Mouse (Mus musculus) limb, embryonic 11.5 days (tissue): ENCODE measurements around the gene Aph1a. TPM values are rescaled to one million over a fixed set of nuclear protein-coding genes. Genes with fewer than 3 reads are reported as not detected.
"Not testable (repeated sequence)": the region's sequence is repeated elsewhere in the genome, so short reads cannot be mapped to it uniquely, and the experiment has no call there.

Experiments
- ATAC-seq: fragments of 200-750 bp; cut with Nextera tagmentation; 2 replicates; pipeline ENCODE4 v1.8.0; 2017; ENCODE audit warnings: low read depth; ENCODE audit not compliant: insufficient number of reproducible peaks, low FRiP score, low TSS enrichment
- DNase-seq: peaks from one replicate; pipeline ENCODE4 v3.0.0-alpha.2; 2015; ENCODE audit warnings: low spot score
- H3K27ac ChIP-seq: fragments of 300-500 bp; sonication (generic); replicated peaks from 2 replicates; pipeline ENCODE4 v1.5.1; 2014; ENCODE audit warnings: low read depth, mild to moderate bottlenecking, low read length
- H3K27me3 ChIP-seq: fragments of 300-500 bp; sonication (generic); 2 replicates; pipeline ENCODE4 v1.6.1; 2014; ENCODE audit warnings: mild to moderate bottlenecking, low read length, mixed read lengths; ENCODE audit not compliant: control insufficient read depth, insufficient read depth
- H3K36me3 ChIP-seq: fragments of 300-500 bp; sonication (generic); 2 replicates; pipeline ENCODE4 v1.6.1; 2014; ENCODE audit warnings: mild to moderate bottlenecking, low read length, moderate library complexity, mixed read lengths; ENCODE audit not compliant: control insufficient read depth, insufficient read depth
- H3K4me1 ChIP-seq: fragments of 300-500 bp; sonication (generic); 2 replicates; pipeline ENCODE4 v1.6.1; 2014; ENCODE audit warnings: low read length, mixed read lengths; ENCODE audit not compliant: control insufficient read depth, insufficient read depth
- H3K4me2 ChIP-seq: fragments of 300-500 bp; sonication (generic); 2 replicates; pipeline ENCODE4 v1.6.1; 2014; ENCODE audit warnings: low read depth, mild to moderate bottlenecking, moderate library complexity; ENCODE audit not compliant: severe bottlenecking
- H3K4me3 ChIP-seq: fragments of 300-500 bp; sonication (generic); 2 replicates; pipeline ENCODE4 v1.5.1; 2014; ENCODE audit warnings: low read depth, low read length
- H3K9ac ChIP-seq: fragments of 300-500 bp; sonication (generic); 2 replicates; pipeline ENCODE4 v1.6.1; 2014; ENCODE audit warnings: mild to moderate bottlenecking, low read length
- H3K9me3 ChIP-seq: fragments of 300-500 bp; sonication (generic); 2 replicates; pipeline ENCODE4 v1.6.1; 2016; ENCODE audit warnings: low read length; ENCODE audit not compliant: control insufficient read depth
- WGBS: fragments of 180-500 bp; shearing (Covaris S2); extraction: QIAGEN DNeasy Blood & Tissue Kit; methylation state at CpG from one replicate; pipeline ENCODE4 v1.1.7; 2014; 5-methylcytosine and 5-hydroxymethylcytosine counted together
- polyA plus RNA-seq: library from polyadenylated mRNA; unstranded; fragments of >200 nt; fragmentation: Nextera tagmentation; extraction: Ambion mirVana; gene quantifications from 2 replicates; pipeline ENCODE4 v1.2.1, GENCODE M21; 2014

The Aph1a gene
- polyA plus RNA-seq, 1 experiment from 2014 or later = 26.1 TPM

DNA sequence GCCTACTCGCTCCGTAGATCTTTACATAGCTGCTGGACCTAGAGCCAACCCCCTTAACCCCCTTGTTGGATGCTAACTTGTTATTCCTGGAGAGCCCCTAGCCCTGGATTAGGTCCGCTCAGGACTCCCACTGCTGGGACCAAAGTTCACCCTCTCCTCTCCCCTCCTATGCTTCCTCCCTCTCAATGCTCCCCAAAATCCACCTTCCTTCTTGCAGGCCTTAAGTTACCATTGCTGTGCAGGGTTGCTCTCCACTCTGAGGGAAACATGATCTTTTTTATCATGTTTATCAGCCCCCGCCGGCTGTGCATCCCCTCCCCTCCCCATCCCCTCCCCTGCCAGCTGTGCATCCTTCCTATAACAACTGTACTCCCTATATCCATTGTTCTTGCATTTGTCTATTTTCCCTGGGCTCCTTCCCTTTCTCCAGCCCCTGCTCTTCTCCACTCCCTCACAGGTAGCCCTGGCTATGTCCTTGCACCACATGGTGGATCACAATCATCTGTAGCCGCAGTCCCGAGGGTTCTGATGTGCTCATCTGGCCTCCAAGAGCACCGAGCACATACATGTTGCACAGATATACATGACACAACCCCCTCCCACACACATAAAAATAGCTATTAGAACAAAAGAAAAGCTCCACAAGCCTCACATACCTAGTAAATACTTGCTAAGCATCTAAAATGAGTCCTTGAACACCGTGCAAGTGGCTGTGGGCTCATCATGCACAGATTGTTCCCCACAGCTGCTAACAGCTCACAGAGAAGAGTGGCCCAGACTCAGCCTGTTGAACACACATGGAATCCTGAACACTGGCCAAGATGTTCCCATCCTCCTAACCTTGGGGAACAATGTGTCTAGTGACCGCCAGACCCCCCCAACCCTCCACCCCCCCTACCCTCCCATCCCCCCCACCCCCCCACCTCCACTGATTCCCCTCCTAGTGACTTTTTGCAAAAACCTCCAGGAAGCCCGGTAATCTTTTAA lies 1.4 kb upstream of the Aph1a start:
- Histone ChIP-seq H3K9me3 (no peaks in the 10 kb centered on the region), H3K27me3 (no peaks in the 10 kb centered on the region), H3K4me2 (peak overlapping the region; percentile 29; the same call in 1 of the 2 replicates), H3K27ac (0 out of 2 replicates have a peak overlapping the region, but pooled peaks have one; percentile 4), H3K4me1 (peaks cover 15% of the 10 kb centered on the region; the same call in 1 of the 2 replicates), H3K4me3 (no peak overlapping the region), H3K9ac (peak overlapping the region; percentile 35; the same call in 1 of the 2 replicates), H3K36me3 (no peaks in the 10 kb centered on the region)
- 35% methylated on average over 11 of the region's 11 CpGs for WGBS
- no peak for ATAC-seq
- no peak for DNase-seq

- Histone ChIP-seq H3K4me2 (peak overlapping the region; percentile 42), H3K4me3 (peak overlapping the region; percentile 65)
- no peak for DNase-seq
These were observed 643 bp upstream of the Aph1a start for GRCm38 (mm10) chr3:95893126-95893525.

DNA sequence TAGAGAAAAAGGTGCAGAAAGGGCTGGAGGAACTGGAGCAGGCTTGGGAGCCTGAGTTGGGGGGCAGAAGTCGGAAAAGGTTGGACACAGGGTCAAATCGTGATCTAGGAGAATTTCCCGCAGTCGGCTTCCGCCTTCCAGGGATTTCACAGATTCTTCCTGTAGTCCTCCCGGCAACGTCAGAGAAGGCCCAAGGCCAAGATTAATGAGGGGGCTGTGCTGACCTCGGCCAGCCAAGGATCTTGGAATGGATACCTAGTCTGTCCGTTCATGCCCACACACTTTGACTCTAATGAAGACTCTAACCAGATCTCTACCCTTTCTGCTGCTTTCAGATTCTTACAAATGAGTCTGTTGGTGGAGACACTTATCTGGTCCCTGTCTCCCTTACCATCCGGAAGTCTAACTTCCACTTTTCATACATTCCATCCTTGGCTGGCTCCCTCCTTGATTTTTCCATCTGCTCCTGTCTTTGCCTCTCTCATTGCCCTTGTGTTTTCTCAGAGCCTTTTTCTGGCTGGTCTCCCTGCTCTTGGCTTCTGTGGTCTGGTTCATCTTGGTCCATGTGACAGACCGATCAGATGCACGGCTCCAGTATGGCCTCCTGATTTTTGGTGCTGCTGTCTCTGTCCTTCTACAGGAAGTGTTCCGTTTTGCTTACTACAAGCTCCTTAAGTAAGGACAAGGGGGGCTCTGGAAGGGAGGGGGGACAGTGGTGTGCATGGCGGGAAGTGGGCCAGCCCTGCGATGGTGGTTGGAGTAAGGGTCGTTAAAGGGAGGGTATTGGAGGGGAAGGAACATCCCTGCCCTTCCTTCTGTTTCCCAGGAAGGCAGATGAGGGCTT lies 770 bp downstream of the Aph1a start:
- Histone ChIP-seq H3K36me3 (0 out of 2 replicates have a peak, but pooled peaks cover 2% of the 10 kb centered on the region), H3K27ac (no peak overlapping the region), H3K9ac (peak overlapping the region; percentile 72), H3K4me3 (peak overlapping the region; percentile 65), H3K4me2 (peak overlapping the region; percentile 83), H3K9me3 (no peaks in the 10 kb centered on the region), H3K4me1 (peaks cover 15% of the 10 kb centered on the region; the same call in 1 of the 2 replicates), H3K27me3 (no peaks in the 10 kb centered on the region)
- 11% methylated on average over 16 of the region's 16 CpGs for WGBS
- ATAC-seq (0 out of 2 replicates have a peak, but pooled peaks have one; percentile 0), DNase-seq (no peak)

More at GRCm38 (mm10) chr3:95893126-95893525, 643 bp upstream of the Aph1a start:
- H3K9ac ChIP-seq = no peak overlapping the region; the same call in 1 of the 2 replicates
- ATAC-seq = no peak
- no peaks in the 10 kb centered on the region for H3K9me3 ChIP-seq
- H3K4me1 ChIP-seq = peaks cover 15% of the 10 kb centered on the region; the same call in 1 of the 2 replicates
- H3K36me3 ChIP-seq = 0 out of 2 replicates have a peak, but pooled peaks cover 2% of the 10 kb centered on the region
- H3K27ac ChIP-seq = 0 out of 2 replicates have a peak overlapping the region, but pooled peaks have one; percentile 16
- no peaks in the 10 kb centered on the region for H3K27me3 ChIP-seq
- 11% methylated on average over 7 of the region's 7 CpGs for WGBS

GRCm38 (mm10) chr3:95895501-95895900 lies 1.7 kb downstream of the Aph1a start:
- not testable (repeated sequence) for H3K9ac ChIP-seq, H3K4me2 ChIP-seq, H3K4me3 ChIP-seq, ATAC-seq, H3K27ac ChIP-seq, H3K27me3 ChIP-seq, H3K9me3 ChIP-seq, DNase-seq, H3K36me3 ChIP-seq
- peaks cover 15% of the 10 kb centered on the region; the same call in 1 of the 2 replicates for H3K4me1 ChIP-seq
- 92% methylated on average over 7 of the region's 7 CpGs for WGBS

- Histone ChIP-seq H3K9me3 (no peaks in the 10 kb centered on the region), H3K4me1 (peaks cover 3% of the 10 kb centered on the region), H3K27me3 (no peaks in the 10 kb centered on the region), H3K4me2 (no peak overlapping the region), H3K9ac (no peak overlapping the region), H3K4me3 (no peak overlapping the region), H3K27ac (no peak overlapping the region), H3K36me3 (0 out of 2 replicates have a peak, but pooled peaks cover 2% of the 10 kb centered on the region)
- DNase-seq (no peak), ATAC-seq (no peak)
- WGBS = 77% methylated on average over 13 of the region's 13 CpGs
These were observed 6.2 kb downstream of the Aph1a start for GRCm38 (mm10) chr3:95899800-95900524.

DNA sequence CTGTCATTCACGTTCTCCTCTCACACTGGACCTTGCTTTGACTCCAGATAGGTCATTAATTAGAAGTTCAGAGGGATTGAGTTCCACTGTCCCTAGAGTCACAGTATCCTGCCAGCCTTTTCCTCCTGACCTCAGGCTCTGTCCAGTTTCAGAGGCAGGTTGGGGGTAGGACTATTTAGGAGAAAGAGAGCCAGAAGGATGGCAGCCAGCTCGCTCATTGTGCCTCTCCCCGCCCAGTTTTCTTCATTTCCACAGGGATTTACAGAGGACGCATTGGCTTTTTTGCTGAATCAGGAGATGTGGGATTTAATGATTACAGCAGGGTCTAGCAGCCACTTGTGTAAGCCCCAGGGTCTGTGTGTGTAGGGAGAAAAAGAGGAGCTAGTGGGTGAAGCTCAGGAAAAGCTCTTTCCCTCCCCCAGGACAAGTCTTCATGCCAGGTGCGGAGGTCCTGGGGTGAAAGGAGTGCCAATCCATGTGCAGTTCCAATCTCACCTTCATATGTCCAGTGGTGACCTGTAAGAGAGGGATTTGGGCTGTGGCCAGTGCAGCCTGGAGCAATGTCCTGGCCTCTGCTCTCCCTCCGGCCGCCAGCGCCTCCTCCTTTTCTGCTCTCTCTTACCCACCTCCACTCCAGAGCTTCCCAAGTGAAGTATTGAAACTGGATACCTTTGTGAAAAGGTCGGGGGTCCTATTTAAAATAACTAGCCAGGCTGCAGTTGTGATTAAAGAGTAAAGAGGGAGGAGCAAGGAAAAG lies 8.0 kb downstream of the Aph1a start:
- no peaks in the 10 kb centered on the region for H3K27me3 ChIP-seq
- no peak for ATAC-seq
- H3K9ac ChIP-seq = no peak overlapping the region
- H3K4me1 ChIP-seq = peaks cover 4% of the 10 kb centered on the region
- H3K9me3 ChIP-seq = no peaks in the 10 kb centered on the region
- no peak overlapping the region for H3K4me3 ChIP-seq
- WGBS = 69% methylated on average over 9 of the region's 9 CpGs
- no peak for DNase-seq
- 0 out of 2 replicates have a peak, but pooled peaks cover 2% of the 10 kb centered on the region for H3K36me3 ChIP-seq
- no peak overlapping the region for H3K27ac ChIP-seq
- peak overlapping the region; percentile 90 for H3K4me2 ChIP-seq

GRCm38 (mm10) chr3:95902373-95902625 lies 8.5 kb downstream of the Aph1a start:
- no peak for DNase-seq
- 0 out of 2 replicates have a peak, but pooled peaks cover 2% of the 10 kb centered on the region for H3K36me3 ChIP-seq
- H3K9ac ChIP-seq = no peak overlapping the region
- H3K27ac ChIP-seq = no peak overlapping the region; the same call in 1 of the 2 replicates
- no peaks in the 10 kb centered on the region for H3K27me3 ChIP-seq
- H3K4me2 ChIP-seq = peak overlapping the region; percentile 90
- ATAC-seq = no peak
- H3K9me3 ChIP-seq = no peaks in the 10 kb centered on the region
- H3K4me3 ChIP-seq = peak overlapping the region; percentile 45
- peaks cover 4% of the 10 kb centered on the region for H3K4me1 ChIP-seq
